Mouse (Mus musculus): ENCODE data around the gene Gm6793. TPM values are rescaled to one million over a fixed set of nuclear protein-coding genes. Genes with fewer than 3 reads are reported as not detected.

Gm6793 gene
- polyA plus RNA-seq, 1 experiment from 2014 or later, result 1.0 TPM

DNA sequence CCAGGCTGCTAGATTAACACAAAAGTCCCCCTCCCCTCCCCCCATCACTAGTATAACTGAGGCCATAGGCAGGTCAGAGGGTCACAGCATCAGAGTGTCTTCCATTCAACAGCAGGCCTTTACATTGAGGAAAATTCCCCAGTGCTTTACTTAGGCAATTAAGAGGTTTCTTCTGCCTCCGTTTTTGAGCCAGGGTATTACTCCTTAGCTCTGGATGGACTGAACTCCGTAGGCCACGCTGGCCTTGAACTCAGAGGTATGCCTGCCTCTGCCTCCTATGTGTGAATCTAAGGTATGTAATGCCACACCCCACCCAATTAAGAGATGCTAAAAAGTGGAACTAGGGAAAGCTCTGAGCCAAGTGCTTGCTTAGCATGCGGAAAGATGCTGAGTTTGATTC is 51.3 kb downstream of the Gm6793 start:
- no peak overlapping the region for H3K4me3 ChIP-seq (ENCODE audit: low read depth, low read length)
- no peak for DNase-seq (ENCODE audit: low spot score)
- H3K9me3 ChIP-seq (ENCODE audit: control insufficient read depth, low read length), result no peaks in the 10 kb centered on the region
- no peak overlapping the region for H3K9ac ChIP-seq (ENCODE audit: low read length)
- H3K27me3 ChIP-seq (ENCODE audit: control insufficient read depth, insufficient read depth, low read length), result no peaks in the 10 kb centered on the region
- H3K27ac ChIP-seq (ENCODE audit: low read depth, low read length), result no peak overlapping the region
- H3K4me2 ChIP-seq (ENCODE audit: low read depth, low read length, severe bottlenecking), result no peak overlapping the region
- H3K36me3 ChIP-seq (ENCODE audit: control insufficient read depth, insufficient read depth, low read length), result no peaks in the 10 kb centered on the region; the same call in none of the 2 replicates
- 85% methylated on average over 4 of the region's 4 CpGs for WGBS
- no peak for ATAC-seq (replicated peaks; ENCODE audit: low FRiP score)
- H3K4me1 ChIP-seq (replicated peaks; ENCODE audit: control insufficient read depth, insufficient read depth, low read length), result no peaks in the 10 kb centered on the region

Other genes with a start within 250 kb of the Gm6793 start
- 196 and 206 TPM in 2 replicates for gene Cfdp1, start 160.7 kb downstream of the Gm6793 start, polyA plus RNA-seq (2014; fragmentation: Nextera tagmentation; extraction: Ambion mirVana)
- gene Tmem170, start 138.3 kb downstream of the Gm6793 start, polyA plus RNA-seq (2014; fragmentation: Nextera tagmentation; extraction: Ambion mirVana), result 8.5 and 11.1 TPM in 2 replicates
- gene Chst5, start 104.6 kb downstream of the Gm6793 start, polyA plus RNA-seq (2014; fragmentation: Nextera tagmentation; extraction: Ambion mirVana), result 1.9 and 2.2 TPM in 2 replicates
- gene Tmem231, start 81.2 kb downstream of the Gm6793 start, polyA plus RNA-seq (2014; fragmentation: Nextera tagmentation; extraction: Ambion mirVana), result 19.9 and 22.2 TPM in 2 replicates
- 272 and 278 TPM in 2 replicates for gene Gabarapl2, start 74.3 kb downstream of the Gm6793 start, polyA plus RNA-seq (2014; fragmentation: Nextera tagmentation; extraction: Ambion mirVana)
- gene Adat1, start 22.7 kb downstream of the Gm6793 start, polyA plus RNA-seq (2014; fragmentation: Nextera tagmentation; extraction: Ambion mirVana), result 13.5 and 16.4 TPM in 2 replicates
- gene Kars, start 3.7 kb downstream of the Gm6793 start, polyA plus RNA-seq (2014; fragmentation: Nextera tagmentation; extraction: Ambion mirVana), result 261 and 263 TPM in 2 replicates
- gene Terf2ip, start 3.6 kb downstream of the Gm6793 start, polyA plus RNA-seq (2014; fragmentation: Nextera tagmentation; extraction: Ambion mirVana), result 33.6 and 33.9 TPM in 2 replicates